Mouse (Mus musculus) heart, embryonic 16.5 days (tissue): Measurements from ENCODE around the gene Abl2. TPM values are rescaled to one million over a fixed set of nuclear protein-coding genes. Genes with fewer than 3 reads are reported as not detected.
A peak's percentile ranks its signal among the peaks of the same experiment; 100 is the strongest.

ENCODE experiments used
- ATAC-seq: fragments of 200-750 bp; cut with Nextera tagmentation; replicated peaks from 2 replicates; pipeline ENCODE4 v1.8.0; 2017; ENCODE audit warnings: moderate number of reproducible peaks; ENCODE audit not compliant: insufficient read depth, low FRiP score; ENCODE audit errors: extremely low read depth
- H3K27ac ChIP-seq: fragments of 300-500 bp; sonication (generic); 2 replicates; pipeline ENCODE4 v1.5.1; 2014; ENCODE audit warnings: mild to moderate bottlenecking, low read length, control low read depth, moderate library complexity
- H3K27me3 ChIP-seq: fragments of 300-500 bp; sonication (generic); 2 replicates; pipeline ENCODE4 v1.6.1; 2014; ENCODE audit warnings: low read length, mixed read lengths; ENCODE audit not compliant: control insufficient read depth, insufficient read depth
- H3K36me3 ChIP-seq: fragments of 300-500 bp; sonication (generic); 2 replicates; pipeline ENCODE4 v1.6.1; 2014; ENCODE audit not compliant: control insufficient read depth, insufficient read depth
- H3K4me1 ChIP-seq: fragments of 300-500 bp; sonication (generic); 2 replicates; pipeline ENCODE4 v1.6.1; 2014; ENCODE audit warnings: low read length, mixed read lengths; ENCODE audit not compliant: control insufficient read depth, insufficient read depth
- H3K4me2 ChIP-seq: fragments of 300-500 bp; sonication (generic); 2 replicates; pipeline ENCODE4 v1.6.1; 2014; ENCODE audit warnings: low read depth, mild to moderate bottlenecking, control low read depth, low read length
- H3K4me3 ChIP-seq: fragments of 300-500 bp; sonication (generic); 2 replicates; pipeline ENCODE4 v1.5.1; 2014; ENCODE audit warnings: mild to moderate bottlenecking, control low read depth, low read length
- H3K9ac ChIP-seq: fragments of 300-500 bp; sonication (generic); 2 replicates; pipeline ENCODE4 v1.6.1; 2014; ENCODE audit warnings: low read length, control low read depth
- H3K9me3 ChIP-seq: fragments of 300-500 bp; sonication (generic); replicated peaks from 2 replicates; pipeline ENCODE4 v1.6.1; 2016; ENCODE audit warnings: low read length; ENCODE audit not compliant: control insufficient read depth
- WGBS: fragments of 180-500 bp; shearing (Covaris S2); extraction: QIAGEN DNeasy Blood & Tissue Kit; methylation state at CpG from one replicate; pipeline ENCODE4 v1.1.7; 2014; 5-methylcytosine and 5-hydroxymethylcytosine counted together
- polyA plus RNA-seq: library from polyadenylated mRNA; unstranded; fragments of >200 nt; fragmentation: Nextera tagmentation; extraction: Ambion mirVana; gene quantifications from 2 replicates; pipeline ENCODE4 v1.2.1, GENCODE M21; 2015

The Abl2 gene
- polyA plus RNA-seq, 1 experiment from 2014 or later: 2.7 TPM

DNA sequence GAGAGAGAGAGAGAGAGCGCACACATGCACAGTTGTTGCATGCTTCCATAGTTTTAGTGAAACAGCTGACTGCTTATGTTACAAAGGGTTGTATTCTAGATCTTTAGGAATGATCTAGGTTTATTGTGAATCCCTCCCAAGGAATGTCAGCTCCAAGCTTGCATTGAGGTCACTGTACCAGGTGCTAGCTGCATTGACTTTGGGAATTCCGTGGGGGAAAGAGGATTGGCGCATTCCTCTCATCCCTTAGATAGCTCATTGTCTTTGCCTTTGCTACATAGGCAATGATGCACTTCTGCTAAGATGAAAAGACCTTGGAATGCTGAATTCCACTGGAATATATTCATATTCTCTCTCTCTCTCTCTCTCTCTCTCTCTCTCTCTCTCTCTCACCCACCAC lies 44.0 kb downstream of the Abl2 start:
- H3K36me3 ChIP-seq: no peaks in the 10 kb centered on the region
- no peak overlapping the region for H3K27ac ChIP-seq
- peaks cover 9% of the 10 kb centered on the region for H3K4me1 ChIP-seq
- no peak overlapping the region for H3K4me2 ChIP-seq
- WGBS: 67% methylated on average over 3 of the region's 3 CpGs
- no peak overlapping the region for H3K4me3 ChIP-seq
- H3K27me3 ChIP-seq: no peaks in the 10 kb centered on the region
- H3K9me3 ChIP-seq: peaks cover 2% of the 10 kb centered on the region; the same call in 1 of the 2 replicates
- no peak overlapping the region for H3K9ac ChIP-seq
- no peak for ATAC-seq

DNA sequence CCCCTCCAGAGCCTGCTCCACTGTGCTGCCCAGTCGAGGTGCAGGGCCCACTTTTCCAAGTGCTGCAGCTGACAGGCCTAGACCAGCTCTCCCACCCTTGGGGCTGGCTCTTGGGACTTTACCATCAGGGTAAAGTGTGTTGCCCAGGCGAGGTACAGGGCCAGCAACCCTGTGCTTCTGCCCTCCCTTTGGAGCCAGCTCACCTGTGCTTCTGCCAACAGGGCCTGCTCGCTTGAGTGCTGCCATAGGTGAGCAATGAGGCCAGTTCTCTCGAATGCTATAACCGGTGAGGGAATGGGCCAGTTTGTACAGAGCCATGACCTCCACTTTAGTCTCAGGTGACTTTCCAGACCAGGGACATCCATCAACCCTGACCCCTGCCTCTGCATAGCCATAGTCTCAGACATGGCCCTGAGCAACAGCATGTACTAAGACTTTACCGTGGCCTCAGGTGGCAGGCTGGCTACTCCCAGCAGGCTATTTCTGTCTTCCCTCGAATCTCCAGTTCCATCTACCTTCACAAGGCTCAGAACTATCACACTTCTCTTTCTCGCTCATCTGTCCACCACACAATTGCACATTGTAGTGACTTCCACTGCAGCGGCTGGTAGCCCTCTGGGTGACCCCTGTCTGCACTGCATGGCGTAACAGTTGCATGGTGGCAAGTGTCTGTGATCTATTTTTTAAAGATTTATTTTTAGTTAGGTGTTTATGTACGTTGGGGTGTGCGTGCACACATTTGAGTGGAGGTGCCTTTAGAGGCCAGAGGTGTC lies 46.7 kb downstream of the Abl2 start:
- no peak overlapping the region for H3K9ac ChIP-seq
- no peaks in the 10 kb centered on the region for H3K36me3 ChIP-seq
- H3K4me1 ChIP-seq: peaks cover 9% of the 10 kb centered on the region
- ATAC-seq: no peak
- no peak overlapping the region for H3K4me2 ChIP-seq
- no peaks in the 10 kb centered on the region for H3K9me3 ChIP-seq
- H3K27me3 ChIP-seq: no peaks in the 10 kb centered on the region
- WGBS: 57% methylated on average over 12 of the region's 12 CpGs
- H3K27ac ChIP-seq: no peak overlapping the region
- no peak overlapping the region for H3K4me3 ChIP-seq

DNA sequence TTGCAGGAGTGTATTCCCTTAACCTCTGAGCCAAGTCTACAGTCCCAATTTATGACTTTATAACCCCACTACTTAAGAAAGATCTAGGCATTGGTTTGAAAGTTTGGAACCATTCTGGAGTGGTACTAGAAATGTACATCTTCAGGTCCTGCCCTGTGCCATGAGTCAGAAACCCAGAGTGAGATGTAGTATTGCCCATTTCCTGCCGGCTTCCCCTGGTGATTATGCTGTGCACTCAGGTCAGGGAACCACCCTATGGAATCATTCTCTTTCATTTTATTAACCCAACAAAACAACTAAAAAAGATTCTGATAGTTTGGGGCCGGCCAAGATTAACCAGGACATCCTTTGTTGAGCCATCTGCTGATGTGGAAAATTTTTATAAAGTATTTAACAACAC lies 47.4 kb downstream of the Abl2 start:
- 81% methylated on average over 2 of the region's 2 CpGs for WGBS
- Histone ChIP-seq H3K4me1 (peaks cover 9% of the 10 kb centered on the region), H3K27ac (no peak overlapping the region), H3K9ac (no peak overlapping the region), H3K4me2 (no peak overlapping the region), H3K27me3 (no peaks in the 10 kb centered on the region), H3K9me3 (no peaks in the 10 kb centered on the region), H3K36me3 (no peaks in the 10 kb centered on the region), H3K4me3 (no peak overlapping the region)
- no peak for ATAC-seq

DNA sequence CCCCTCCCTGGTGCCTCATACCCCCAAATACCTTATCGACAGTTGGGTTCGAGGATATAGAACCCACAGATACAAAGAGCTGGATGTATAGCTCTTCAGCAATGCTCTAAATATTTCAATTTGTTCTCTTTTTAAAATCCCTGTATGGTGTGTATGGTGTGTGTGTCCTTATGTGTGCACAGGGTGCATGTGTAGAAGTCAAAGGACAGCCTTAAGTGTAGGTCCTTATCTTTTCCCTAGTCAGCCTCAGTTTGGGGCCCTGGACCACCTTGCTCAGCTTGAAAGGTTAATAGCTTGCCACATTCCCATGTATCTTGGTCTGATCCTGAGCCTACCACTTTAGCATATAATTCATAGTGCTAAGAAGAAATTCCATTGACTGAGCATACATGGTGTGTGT lies 49.9 kb downstream of the Abl2 start:
- 92% methylated on average over 2 of the region's 2 CpGs for WGBS
- Histone ChIP-seq H3K27me3 (no peaks in the 10 kb centered on the region), H3K9ac (no peak overlapping the region), H3K36me3 (no peaks in the 10 kb centered on the region), H3K4me2 (no peak overlapping the region), H3K27ac (no peak overlapping the region), H3K4me3 (no peak overlapping the region), H3K9me3 (no peaks in the 10 kb centered on the region), H3K4me1 (peaks cover 9% of the 10 kb centered on the region)
- no peak for ATAC-seq

DNA sequence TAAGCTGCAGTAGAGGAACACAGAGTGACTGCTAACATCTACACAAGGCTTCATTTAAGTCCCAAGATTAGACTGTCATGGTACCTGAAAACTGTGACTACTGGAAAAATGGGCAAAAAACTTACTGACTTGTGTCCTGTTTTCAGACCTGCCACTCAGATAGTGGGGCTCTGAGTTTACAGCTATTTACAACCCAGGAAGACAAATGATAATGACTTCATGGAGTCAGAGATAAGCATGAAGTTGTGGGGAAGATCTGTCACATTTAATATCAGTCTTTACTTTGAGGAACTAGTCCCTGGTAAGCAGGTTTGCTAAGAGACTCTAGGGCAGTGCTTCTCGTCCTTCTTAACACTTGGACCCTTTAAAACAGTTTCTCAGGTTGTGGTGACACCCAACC lies 51.7 kb downstream of the Abl2 start:
- no peak for ATAC-seq
- Histone ChIP-seq H3K9me3 (no peaks in the 10 kb centered on the region), H3K4me3 (no peak overlapping the region), H3K36me3 (no peaks in the 10 kb centered on the region), H3K27me3 (no peaks in the 10 kb centered on the region), H3K27ac (no peak overlapping the region), H3K4me2 (no peak overlapping the region), H3K4me1 (peaks cover 20% of the 10 kb centered on the region), H3K9ac (no peak overlapping the region)
- 82% methylated on average over 1 of the region's 1 CpGs for WGBS

DNA sequence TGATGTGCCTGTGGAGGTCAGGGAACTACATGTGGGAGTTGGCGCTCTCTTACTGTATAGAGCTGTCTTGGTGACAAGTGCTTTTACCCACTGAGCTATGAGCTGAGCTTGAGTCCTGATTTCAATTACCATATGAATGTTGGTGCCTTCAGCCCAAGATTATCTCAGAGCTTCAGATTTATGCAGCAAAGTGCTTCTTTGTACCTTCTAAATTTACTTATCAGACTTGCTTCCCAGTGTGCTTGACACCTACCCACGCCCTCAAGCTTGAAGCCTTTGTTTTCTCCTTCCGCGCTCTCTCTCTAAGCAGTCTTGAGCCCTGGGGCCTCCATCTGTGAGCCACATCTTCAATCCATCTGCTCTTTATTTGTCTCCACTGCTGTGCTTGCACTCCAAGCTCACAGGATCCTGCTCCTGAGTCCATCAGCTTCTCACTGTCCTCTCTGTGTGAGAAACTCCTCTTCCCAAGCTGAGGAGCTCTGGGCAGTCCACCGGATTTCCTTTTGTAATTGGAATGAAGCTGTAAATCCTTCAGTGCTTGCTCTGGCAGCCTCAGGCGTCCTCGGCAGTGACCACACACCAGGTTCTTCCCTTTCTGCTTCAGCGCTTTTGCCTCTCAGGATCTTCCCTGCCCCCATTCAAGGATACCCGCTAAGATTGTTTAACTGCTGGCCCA lies 55.4 kb downstream of the Abl2 start:
- WGBS: 31% methylated on average over 9 of the region's 9 CpGs
- ATAC-seq: no peak
- no peak overlapping the region for H3K4me3 ChIP-seq
- H3K4me1 ChIP-seq: peaks cover 30% of the 10 kb centered on the region
- peak overlapping the region; percentile 20; the same call in 1 of the 2 replicates for H3K9ac ChIP-seq
- H3K36me3 ChIP-seq: no peaks in the 10 kb centered on the region
- H3K4me2 ChIP-seq: peak overlapping the region; percentile 3; the same call in 1 of the 2 replicates
- peak overlapping the region; percentile 73 for H3K27ac ChIP-seq
- H3K27me3 ChIP-seq: no peaks in the 10 kb centered on the region
- no peaks in the 10 kb centered on the region for H3K9me3 ChIP-seq

DNA sequence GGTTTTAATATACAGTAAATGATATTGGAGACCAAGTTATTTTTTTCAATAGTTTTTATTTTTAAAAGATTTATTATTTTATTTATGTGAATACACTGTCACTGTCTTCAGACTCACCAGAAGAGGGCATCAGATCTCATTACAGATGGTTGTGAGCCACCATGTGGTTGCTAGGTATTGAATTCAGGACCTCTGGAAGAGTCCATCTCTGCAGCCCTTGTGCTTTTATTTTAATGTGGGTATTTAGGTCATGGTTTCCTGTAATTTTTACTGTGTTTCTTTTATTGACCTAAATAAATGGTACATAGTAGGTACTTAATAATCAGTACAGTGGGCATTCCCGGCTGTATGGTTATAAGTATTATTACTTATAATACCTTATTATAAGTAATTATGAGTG lies 56.1 kb downstream of the Abl2 start:
- ATAC-seq: no peak
- Histone ChIP-seq H3K9me3 (no peaks in the 10 kb centered on the region), H3K4me1 (peaks cover 30% of the 10 kb centered on the region), H3K4me2 (no peak overlapping the region), H3K36me3 (no peaks in the 10 kb centered on the region), H3K4me3 (no peak overlapping the region), H3K27me3 (no peaks in the 10 kb centered on the region), H3K27ac (peak overlapping the region; percentile 86), H3K9ac (no peak overlapping the region)
- WGBS: 79% methylated on average over 1 of the region's 1 CpGs

DNA sequence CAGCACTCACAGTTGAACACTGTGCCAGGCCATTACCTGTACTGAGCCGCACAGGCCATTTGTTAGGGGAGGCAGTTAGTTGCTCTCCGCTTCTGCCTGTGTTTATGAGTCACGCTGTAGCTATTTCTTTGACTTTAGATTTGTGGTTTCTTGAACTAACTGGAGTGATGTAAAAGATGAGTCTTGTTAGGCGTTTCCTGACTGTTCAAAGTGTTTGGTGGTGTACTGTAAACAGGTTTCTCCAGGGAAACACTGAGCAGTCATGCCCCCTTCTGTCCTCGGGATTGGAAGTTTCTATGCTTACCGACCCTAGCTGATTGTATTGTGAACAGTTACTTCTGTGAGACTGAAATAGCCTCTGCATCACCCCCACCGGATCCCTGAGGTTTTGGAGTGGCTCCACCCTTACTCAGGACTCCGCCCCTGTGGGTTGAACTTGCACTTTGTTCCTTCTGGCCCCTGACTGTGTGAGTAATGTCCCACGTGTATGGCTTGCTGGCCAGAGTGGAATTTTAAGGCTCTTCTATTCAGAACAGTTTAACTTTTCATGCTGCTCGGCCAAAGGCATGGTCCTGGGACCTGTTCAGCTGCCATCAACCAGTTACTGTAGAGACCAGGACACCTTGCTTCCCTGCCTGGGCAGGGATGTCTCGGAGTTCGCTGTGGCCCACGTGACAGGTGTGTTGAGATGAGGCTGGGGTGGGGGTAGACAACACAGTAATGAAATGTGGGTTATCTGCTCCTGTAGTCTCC lies 57.0 kb downstream of the Abl2 start:
- peak overlapping the region; percentile 86 for H3K27ac ChIP-seq
- 13% methylated on average over 13 of the region's 13 CpGs for WGBS
- H3K4me3 ChIP-seq: peak overlapping the region; percentile 45
- no peaks in the 10 kb centered on the region for H3K27me3 ChIP-seq
- peak overlapping the region; percentile 77 for H3K4me2 ChIP-seq
- peaks cover 35% of the 10 kb centered on the region for H3K4me1 ChIP-seq
- ATAC-seq: peak; percentile 91
- peak overlapping the region; percentile 52 for H3K9ac ChIP-seq
- no peaks in the 10 kb centered on the region for H3K9me3 ChIP-seq
- no peaks in the 10 kb centered on the region for H3K36me3 ChIP-seq
